Mouse (Mus musculus) adrenal gland, postnatal 36 days (tissue): ENCODE measurements around the gene Fam57b. TPM values are rescaled to one million over a fixed set of nuclear protein-coding genes. Genes with fewer than 3 reads are reported as not detected.

Source experiments
- DNase-seq, 2 experiments: peaks; one replicate each; pipeline ENCODE4 v3.0.0; 2021; ENCODE audit warnings: mixed read lengths in 1 of 2
- total RNA-seq, 2 experiments: library from RNA; stranded (reverse); gene quantifications; 2 replicates each; pipeline ENCODE4 v1.2.3; 2021

The Fam57b gene
- total RNA-seq, 2 experiments from 2014 or later: 15.3 to 21.2 TPM

- peak; percentile 98 for DNase-seq
These were observed 1.6 kb downstream of the Fam57b start for GRCm38 (mm10) chr7:126799050-126799467.

- peak; percentile 31 to 60 for DNase-seq
These were observed 2.2 kb downstream of the Fam57b start for GRCm38 (mm10) chr7:126799468-126800268.

GRCm38 (mm10) chr7:126800269-126801056 is 3.0 kb downstream of the Fam57b start:
- no peak for DNase-seq

- no peak for DNase-seq
These were observed 3.6 kb downstream of the Fam57b start for GRCm38 (mm10) chr7:126801057-126801422.

GRCm38 (mm10) chr7:126802134-126802889 is 4.8 kb downstream of the Fam57b start:
- peak; percentile 64 to 70 for DNase-seq

- peak; percentile 48 to 50 for DNase-seq
These were observed 5.7 kb downstream of the Fam57b start for GRCm38 (mm10) chr7:126803181-126803580.

- no peak for DNase-seq
These were observed 6.3 kb downstream of the Fam57b start for GRCm38 (mm10) chr7:126803751-126804150.

- DNase-seq: peak in 1 of 2 experiments; percentile 50
These were observed 9.5 kb downstream of the Fam57b start for GRCm38 (mm10) chr7:126806956-126807355.

GRCm38 (mm10) chr7:126807405-126807804 is 9.9 kb downstream of the Fam57b start:
- peak; percentile 60 to 64 for DNase-seq

GRCm38 (mm10) chr7:126808703-126809455 is 11.4 kb downstream of the Fam57b start:
- peak; percentile 92 to 93 for DNase-seq

GRCm38 (mm10) chr7:126809723-126810369 is 12.4 kb downstream of the Fam57b start:
- no peak for DNase-seq

GRCm38 (mm10) chr7:126815726-126816222 is 18.3 kb downstream of the Fam57b start:
- no peak for DNase-seq

GRCm38 (mm10) chr7:126816494-126816893 is 19.0 kb downstream of the Fam57b start:
- DNase-seq: no peak

- no peak for DNase-seq
These were observed 20.1 kb downstream of the Fam57b start for GRCm38 (mm10) chr7:126817595-126817994.

- DNase-seq: no peak
These were observed 21.4 kb downstream of the Fam57b start for GRCm38 (mm10) chr7:126818818-126819217.

GRCm38 (mm10) chr7:126821835-126822511 is 24.5 kb downstream of the Fam57b start:
- DNase-seq: peak; percentile 87 to 89

GRCm38 (mm10) chr7:126822741-126823140 is 25.3 kb downstream of the Fam57b start:
- DNase-seq: peak in 1 of 2 experiments; percentile 71

- DNase-seq: peak in 1 of 2 experiments; percentile 47
These were observed 25.8 kb downstream of the Fam57b start for GRCm38 (mm10) chr7:126823202-126823711.

GRCm38 (mm10) chr7:126823940-126824339 is 26.5 kb downstream of the Fam57b start:
- DNase-seq: no peak

GRCm38 (mm10) chr7:126825403-126825802 is 27.9 kb downstream of the Fam57b start:
- peak in 1 of 2 experiments; percentile 65 for DNase-seq
